Mouse (Mus musculus): ENCODE results near the gene Rad18.

Gene Rad18

GRCm38 (mm10) chr6:112632071-112632470 lies 64.4 kb downstream of the Rad18 start:
- DNase-seq, result peak in 1 of 2 experiments; percentile 4

GRCm38 (mm10) chr6:112630291-112630690 lies 66.2 kb downstream of the Rad18 start:
- DNase-seq, result no peak

GRCm38 (mm10) chr6:112628301-112628700 lies 68.2 kb downstream of the Rad18 start:
- DNase-seq, result no peak

GRCm38 (mm10) chr6:112622321-112622720 lies 74.2 kb downstream of the Rad18 start:
- DNase-seq, result no peak

GRCm38 (mm10) chr6:112620027-112620426 lies 76.5 kb downstream of the Rad18 start:
- DNase-seq, result no peak

- no peak for DNase-seq
Measured at GRCm38 (mm10) chr6:112617728-112618318, 78.7 kb downstream of the Rad18 start.

- DNase-seq, result no peak
Measured at GRCm38 (mm10) chr6:112609027-112609426, 87.5 kb downstream of the Rad18 start.

GRCm38 (mm10) chr6:112603866-112604265 lies 92.6 kb downstream of the Rad18 start:
- no peak for DNase-seq

- DNase-seq, result no peak
Measured at GRCm38 (mm10) chr6:112594971-112595370, 101.5 kb downstream of the Rad18 start.

- no peak for DNase-seq
Measured at GRCm38 (mm10) chr6:112587912-112588311, 108.6 kb downstream of the Rad18 start.

- DNase-seq, result no peak
Measured at GRCm38 (mm10) chr6:112586999-112587398, 109.5 kb downstream of the Rad18 start.

GRCm38 (mm10) chr6:112584961-112585360 lies 111.5 kb downstream of the Rad18 start:
- DNase-seq, result no peak

GRCm38 (mm10) chr6:112582022-112582421 lies 114.5 kb downstream of the Rad18 start:
- DNase-seq, result no peak

GRCm38 (mm10) chr6:112577198-112577597 lies 119.3 kb downstream of the Rad18 start:
- no peak for DNase-seq

- no peak for DNase-seq
Measured at GRCm38 (mm10) chr6:112574558-112574957, 121.9 kb downstream of the Rad18 start.

- DNase-seq, result no peak
Measured at GRCm38 (mm10) chr6:112570413-112570812, 126.1 kb downstream of the Rad18 start.
